Mouse (Mus musculus): ENCODE data around the gene 2010111I01Rik.

GRCm38 (mm10) chr13:63150470-63151020 lies 185.9 kb downstream of the 2010111I01Rik start:
- TF ChIP-seq CTCF (IDR thresholded peaks at IDR 0.05; ENCODE audit: low read depth) (no peak), EP300 (IDR thresholded peaks at IDR 0.05; ENCODE audit: low read depth) (no peak)

Data from heart, postnatal 0 days (tissue).